Mouse (Mus musculus): Measurements from ENCODE around the gene Gm4070. TPM values are rescaled to one million over a fixed set of nuclear protein-coding genes. Genes with fewer than 3 reads are reported as not detected.
"Not testable (repeated sequence)": the region's sequence is repeated elsewhere in the genome, so short reads cannot be mapped to it uniquely, and the experiment has no call there.

Gm4070 gene
- polyA plus RNA-seq (2016; fragmentation: Nextera tagmentation; extraction: Ambion mirVana): 0.49 and 1.0 TPM in 2 replicates

GRCm38 (mm10) chr7:105953812-105954211 is at the start of gene Gm4070:
Gene Gm4070, minus strand, starts transcription at chr7:105953967.
- H3K27me3 ChIP-seq (replicated peaks); H3K36me3 ChIP-seq; H3K4me2 ChIP-seq; H3K4me1 ChIP-seq; H3K9ac ChIP-seq; H3K4me3 ChIP-seq; H3K27ac ChIP-seq; H3K9me3 ChIP-seq (replicated peaks): not testable (repeated sequence)
- ATAC-seq: 0 out of 2 replicates have a peak, but pooled peaks have one; percentile 46
- 20% methylated on average over 1 of the region's 1 CpGs for WGBS (ENCODE audit: insufficient replicate concordance)

GRCm38 (mm10) chr7:105954540-105954939 is 773 bp upstream of the Gm4070 start:
- H3K9ac ChIP-seq; H3K4me1 ChIP-seq; H3K4me3 ChIP-seq; ATAC-seq; H3K9me3 ChIP-seq (replicated peaks); H3K27me3 ChIP-seq (replicated peaks); H3K4me2 ChIP-seq; H3K36me3 ChIP-seq; H3K27ac ChIP-seq: not testable (repeated sequence)

DNA sequence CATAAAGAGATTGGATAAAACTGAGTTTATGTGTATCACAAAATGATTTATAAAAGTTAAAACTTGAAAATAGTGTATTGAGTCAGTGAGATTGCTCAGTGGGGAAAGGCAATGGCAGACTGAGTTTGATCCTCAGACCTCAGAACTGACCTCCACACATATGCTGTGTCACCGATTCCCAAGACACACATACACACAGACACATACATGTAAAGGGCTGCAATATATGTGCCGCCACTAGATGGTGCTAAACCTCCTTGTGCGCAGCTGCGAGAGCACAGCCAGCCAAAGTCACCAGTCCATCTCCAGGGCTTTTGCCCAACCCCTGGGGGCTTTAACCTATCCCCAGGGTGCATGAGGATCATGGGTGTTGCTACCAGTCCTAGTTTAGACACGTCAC is 1.4 kb downstream of the Gm4070 start:
- H3K4me1 ChIP-seq: not testable (repeated sequence)
- no CpG with 5 or more reads among the region's 5 CpGs for WGBS (ENCODE audit: insufficient replicate concordance)
- ATAC-seq: peak; percentile 73

GRCm38 (mm10) chr7:105945238-105945637 is 8.5 kb downstream of the Gm4070 start:
- not testable (repeated sequence) for H3K36me3 ChIP-seq; H3K4me2 ChIP-seq; H3K4me1 ChIP-seq; H3K27ac ChIP-seq; H3K9ac ChIP-seq; H3K4me3 ChIP-seq; H3K9me3 ChIP-seq (replicated peaks); H3K27me3 ChIP-seq (replicated peaks)
- 80% methylated on average over 1 of the region's 3 CpGs for WGBS (ENCODE audit: insufficient replicate concordance)
- 0 out of 2 replicates have a peak, but pooled peaks have one; percentile 42 for ATAC-seq

More for the DNA sequence above, 1.4 kb downstream of the Gm4070 start:
- H3K4me2 ChIP-seq; H3K27me3 ChIP-seq (replicated peaks); H3K9ac ChIP-seq; H3K36me3 ChIP-seq; H3K9me3 ChIP-seq (replicated peaks); H3K27ac ChIP-seq; H3K4me3 ChIP-seq: not testable (repeated sequence)

- H3K27ac ChIP-seq; H3K4me3 ChIP-seq; H3K9ac ChIP-seq; H3K9me3 ChIP-seq (replicated peaks); H3K4me2 ChIP-seq; H3K36me3 ChIP-seq; H3K4me1 ChIP-seq; ATAC-seq; H3K27me3 ChIP-seq (replicated peaks): not testable (repeated sequence)
- no CpG with 5 or more reads among the region's 1 CpGs for WGBS (ENCODE audit: insufficient replicate concordance)
Measured at GRCm38 (mm10) chr7:105932132-105932531, 21.6 kb downstream of the Gm4070 start.

GRCm38 (mm10) chr7:105883588-105884336 is 70.0 kb downstream of the Gm4070 start:
- H3K27me3 ChIP-seq (replicated peaks); H3K9ac ChIP-seq; H3K36me3 ChIP-seq; H3K4me3 ChIP-seq; H3K27ac ChIP-seq; H3K4me1 ChIP-seq; ATAC-seq; H3K9me3 ChIP-seq (replicated peaks); H3K4me2 ChIP-seq: not testable (repeated sequence)
- 57% methylated on average over 1 of the region's 2 CpGs for WGBS (ENCODE audit: insufficient replicate concordance)

- not testable (repeated sequence) for ATAC-seq; H3K4me1 ChIP-seq; H3K9me3 ChIP-seq (replicated peaks); H3K9ac ChIP-seq; H3K4me3 ChIP-seq; H3K36me3 ChIP-seq; H3K27ac ChIP-seq; H3K27me3 ChIP-seq (replicated peaks); H3K4me2 ChIP-seq
- WGBS (ENCODE audit: insufficient replicate concordance): 74% methylated on average over 1 of the region's 2 CpGs
Measured at GRCm38 (mm10) chr7:105879717-105880484, 73.9 kb downstream of the Gm4070 start.

GRCm38 (mm10) chr7:105855718-105856560 is 97.8 kb downstream of the Gm4070 start:
- H3K9ac ChIP-seq; H3K4me1 ChIP-seq; ATAC-seq; H3K27me3 ChIP-seq (replicated peaks); H3K27ac ChIP-seq; H3K4me2 ChIP-seq; H3K36me3 ChIP-seq; H3K4me3 ChIP-seq; H3K9me3 ChIP-seq (replicated peaks): not testable (repeated sequence)
- no CpG with 5 or more reads among the region's 2 CpGs for WGBS (ENCODE audit: insufficient replicate concordance)

Other genes starting within 250 kb of the Gm4070 start
- gene Ilk, start 217.4 kb downstream of the Gm4070 start, polyA plus RNA-seq (2016; fragmentation: Nextera tagmentation; extraction: Ambion mirVana): 149 and 159 TPM in 2 replicates
- gene Rrp8, start 216.6 kb downstream of the Gm4070 start, polyA plus RNA-seq (2016; fragmentation: Nextera tagmentation; extraction: Ambion mirVana): 28.8 and 29.1 TPM in 2 replicates
- gene Taf10, start 209.6 kb downstream of the Gm4070 start, polyA plus RNA-seq (2016; fragmentation: Nextera tagmentation; extraction: Ambion mirVana): 232 and 233 TPM in 2 replicates
- 62.3 and 64.7 TPM in 2 replicates for gene Tpp1, start 201.7 kb downstream of the Gm4070 start, polyA plus RNA-seq (2016; fragmentation: Nextera tagmentation; extraction: Ambion mirVana)
- gene Dchs1, start 166.3 kb downstream of the Gm4070 start, polyA plus RNA-seq (2016; fragmentation: Nextera tagmentation; extraction: Ambion mirVana): 1.9 and 2.0 TPM in 2 replicates
- 330 and 351 TPM in 2 replicates for gene Mrpl17, start 142.9 kb downstream of the Gm4070 start, polyA plus RNA-seq (2016; fragmentation: Nextera tagmentation; extraction: Ambion mirVana)

Measured in liver, embryonic 12.5 days (tissue).